Mouse (Mus musculus): ENCODE measurements around the gene Mlxip.

DNA sequence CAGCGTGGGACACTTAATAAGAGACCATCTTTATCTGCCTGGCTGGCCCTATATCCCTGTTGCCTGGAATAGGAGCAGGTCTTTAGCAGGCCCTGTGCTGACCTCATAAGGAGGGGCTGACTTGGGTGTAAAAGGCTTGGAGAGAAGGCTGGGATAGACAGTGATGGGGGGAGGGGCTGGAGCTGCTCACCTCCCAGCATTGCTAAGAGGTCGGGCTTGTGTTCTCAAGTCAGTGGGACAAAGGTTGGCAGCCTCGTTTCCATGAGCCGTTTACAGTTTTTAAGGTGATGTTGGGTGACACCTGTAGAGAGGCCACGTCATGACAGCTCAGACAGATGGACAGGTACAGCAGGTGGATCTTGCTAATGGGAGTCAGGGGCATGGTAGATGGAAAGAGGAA lies 24.5 kb upstream of the Mlxip start:
- TF ChIP-seq CTCF (IDR thresholded peaks at IDR 0.05; ENCODE audit: insufficient read depth, low read length) (no peak), POLR2A (IDR thresholded peaks at IDR 0.05; ENCODE audit: borderline replicate concordance, extremely low read depth, low read depth, low read length) (no peak)
